Mouse (Mus musculus): Measurements from ENCODE around the gene Ranbp3l. TPM values are rescaled to one million over a fixed set of nuclear protein-coding genes. Genes with fewer than 3 reads are reported as not detected.
A peak's percentile ranks its signal among the peaks of the same experiment; 100 is the strongest.

Ranbp3l gene
- polyA plus RNA-seq, 1 experiment from 2014 or later, result 0.46 TPM

- Histone ChIP-seq H3K9me3 (no peaks in the 10 kb centered on the region), H3K27me3 (replicated peaks) (no peaks in the 10 kb centered on the region), H3K4me3 (replicated peaks) (no peak overlapping the region), H3K9ac (no peak overlapping the region), H3K36me3 (peaks cover 20% of the 10 kb centered on the region), H3K4me1 (no peaks in the 10 kb centered on the region), H3K4me2 (no peak overlapping the region), H3K27ac (no peak overlapping the region)
- 73% methylated on average over 13 of the region's 13 CpGs for WGBS
- no peak for ATAC-seq (ENCODE audit: insufficient read depth, low FRiP score, low read depth)
These were observed 138.7 kb downstream of the Ranbp3l start for GRCm38 (mm10) chr15:9106303-9107074.

GRCm38 (mm10) chr15:9110526-9111347 lies 143.0 kb downstream of the Ranbp3l start:
- Histone ChIP-seq H3K4me2 (no peak overlapping the region), H3K4me1 (no peaks in the 10 kb centered on the region), H3K9ac (no peak overlapping the region), H3K9me3 (no peaks in the 10 kb centered on the region), H3K4me3 (replicated peaks) (no peak overlapping the region), H3K27me3 (replicated peaks) (no peaks in the 10 kb centered on the region), H3K36me3 (peaks cover 19% of the 10 kb centered on the region), H3K27ac (no peak overlapping the region)
- 82% methylated on average over 6 of the region's 6 CpGs for WGBS
- no peak for ATAC-seq (ENCODE audit: insufficient read depth, low FRiP score, low read depth)

DNA sequence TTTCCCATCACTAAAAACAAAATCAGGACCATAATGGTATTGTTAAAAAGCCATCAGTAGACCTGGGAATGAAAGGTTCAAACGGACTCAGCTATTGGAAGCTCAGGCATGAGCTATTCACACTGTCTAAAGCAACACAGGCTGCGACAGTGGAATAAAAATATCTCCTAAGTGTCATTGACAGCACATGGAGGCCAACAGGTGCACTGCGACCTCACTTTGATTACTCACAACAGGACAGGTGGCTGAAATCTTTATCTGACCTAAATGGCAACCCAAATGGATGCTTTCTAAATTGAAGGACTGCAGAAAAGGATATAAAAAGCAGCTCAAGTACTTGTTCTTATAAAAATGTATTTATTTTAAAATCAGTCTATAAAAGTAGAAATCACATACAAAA lies 143.9 kb downstream of the Ranbp3l start:
- no peak for ATAC-seq (ENCODE audit: insufficient read depth, low FRiP score, low read depth)
- Histone ChIP-seq H3K4me1 (no peaks in the 10 kb centered on the region), H3K27ac (no peak overlapping the region), H3K4me2 (no peak overlapping the region), H3K9ac (no peak overlapping the region), H3K9me3 (no peaks in the 10 kb centered on the region), H3K4me3 (replicated peaks) (no peak overlapping the region), H3K36me3 (peaks cover 25% of the 10 kb centered on the region), H3K27me3 (replicated peaks) (no peaks in the 10 kb centered on the region)
- WGBS, result 72% methylated on average over 3 of the region's 3 CpGs

DNA sequence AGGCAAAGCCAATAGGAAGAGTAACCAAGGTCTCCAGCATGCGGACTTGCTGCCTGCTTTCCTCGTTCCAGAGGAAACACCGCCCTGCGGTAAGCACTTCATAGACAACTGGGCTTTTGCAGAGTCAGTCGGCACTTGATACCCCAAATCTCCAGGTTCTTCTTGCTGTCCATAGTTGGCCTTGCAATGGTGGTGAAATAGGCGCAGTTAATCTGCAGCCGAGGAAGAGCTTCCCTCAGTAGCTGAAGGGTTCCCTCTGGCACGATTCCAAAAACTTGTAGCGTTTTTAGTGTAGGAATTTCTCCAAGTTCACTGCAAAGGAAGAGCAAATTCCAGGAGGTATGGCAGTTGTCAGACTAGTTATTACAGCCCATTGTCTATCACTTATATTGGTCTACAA lies 145.8 kb downstream of the Ranbp3l start:
- Histone ChIP-seq H3K4me2 (no peak overlapping the region), H3K9ac (no peak overlapping the region), H3K36me3 (peaks cover 38% of the 10 kb centered on the region), H3K4me3 (replicated peaks) (no peak overlapping the region), H3K27ac (no peak overlapping the region), H3K27me3 (replicated peaks) (no peaks in the 10 kb centered on the region), H3K9me3 (no peaks in the 10 kb centered on the region), H3K4me1 (no peaks in the 10 kb centered on the region)
- no peak for ATAC-seq (ENCODE audit: insufficient read depth, low FRiP score, low read depth)
- whole genome bisulfite sequencing, result 71% methylated on average over 9 of the region's 9 CpGs

GRCm38 (mm10) chr15:9114131-9114530 lies 146.4 kb downstream of the Ranbp3l start:
- no peak overlapping the region for H3K9ac ChIP-seq
- H3K4me1 ChIP-seq, result no peaks in the 10 kb centered on the region
- no peak overlapping the region for H3K4me3 ChIP-seq (replicated peaks)
- no peak overlapping the region for H3K4me2 ChIP-seq
- H3K27me3 ChIP-seq (replicated peaks), result no peaks in the 10 kb centered on the region
- ATAC-seq (ENCODE audit: insufficient read depth, low FRiP score, low read depth), result peak; percentile 48; the same call in 1 of the 2 replicates
- H3K36me3 ChIP-seq, result peaks cover 42% of the 10 kb centered on the region
- WGBS, result 64% methylated on average over 4 of the region's 4 CpGs
- no peaks in the 10 kb centered on the region for H3K9me3 ChIP-seq
- H3K27ac ChIP-seq, result no peak overlapping the region

- no peak overlapping the region for H3K9ac ChIP-seq
- no peaks in the 10 kb centered on the region for H3K27me3 ChIP-seq (replicated peaks)
- H3K4me2 ChIP-seq, result no peak overlapping the region
- no peak overlapping the region for H3K27ac ChIP-seq
- H3K36me3 ChIP-seq, result peaks cover 45% of the 10 kb centered on the region
- H3K4me3 ChIP-seq (replicated peaks), result no peak overlapping the region
- no peaks in the 10 kb centered on the region for H3K9me3 ChIP-seq
- 43% methylated on average over 5 of the region's 5 CpGs for WGBS
- peak; percentile 61; the same call in 1 of the 2 replicates for ATAC-seq (ENCODE audit: insufficient read depth, low FRiP score, low read depth)
- no peaks in the 10 kb centered on the region for H3K4me1 ChIP-seq
These were observed 146.8 kb downstream of the Ranbp3l start for GRCm38 (mm10) chr15:9114599-9114998.

Other genes starting within 250 kb of the Ranbp3l start
- gene Nadk2, start 103.3 kb downstream of the Ranbp3l start, polyA plus RNA-seq (2015; fragmentation: Nextera tagmentation; extraction: Ambion mirVana), result 38.6 and 40.0 TPM in 2 replicates
- 2.9 and 3.1 TPM in 2 replicates for gene Lmbrd2, start 172.6 kb downstream of the Ranbp3l start, polyA plus RNA-seq (2015; fragmentation: Nextera tagmentation; extraction: Ambion mirVana)
- 52.5 and 56.7 TPM in 2 replicates for gene Skp2, start 187.5 kb downstream of the Ranbp3l start, polyA plus RNA-seq (2015; fragmentation: Nextera tagmentation; extraction: Ambion mirVana)

Data from stomach, embryonic 15.5 days (tissue).